Mouse (Mus musculus) forebrain, embryonic 13.5 days (tissue): ENCODE measurements at regions not wholly inside any gene's neighbourhood (a gene's known extent, or its start where the extent isn't known, plus 50 kb on each side); places are given as distances from the start of the nearest gene placed in this dataset.

Experiments
- ATAC-seq: fragments of 200-750 bp; cut with Nextera tagmentation; 2 replicates; pipeline ENCODE4 v1.8.0; 2017
- H3K27ac ChIP-seq: fragments of 300-500 bp; sonication (generic); 2 replicates; pipeline ENCODE4 v1.5.1; 2015; ENCODE audit warnings: inconsistent platforms, mild to moderate bottlenecking, moderate library complexity
- H3K27me3 ChIP-seq: fragments of 300-500 bp; sonication (generic); 2 replicates; pipeline ENCODE4 v1.6.1; 2015; ENCODE audit warnings: mild to moderate bottlenecking, inconsistent platforms
- H3K36me3 ChIP-seq: fragments of 300-500 bp; sonication (generic); 2 replicates; pipeline ENCODE4 v1.6.1; 2015; ENCODE audit warnings: mild to moderate bottlenecking, inconsistent platforms; ENCODE audit not compliant: poor library complexity, severe bottlenecking
- H3K4me1 ChIP-seq: fragments of 300-500 bp; sonication (generic); 2 replicates; pipeline ENCODE4 v1.6.1; 2015; ENCODE audit warnings: inconsistent platforms
- H3K4me2 ChIP-seq: fragments of 300-500 bp; sonication (generic); 2 replicates; pipeline ENCODE4 v1.6.1; 2015; ENCODE audit warnings: inconsistent platforms, mild to moderate bottlenecking, moderate library complexity
- H3K4me3 ChIP-seq: fragments of 300-500 bp; sonication (generic); 2 replicates; pipeline ENCODE4 v1.5.1; 2015; ENCODE audit warnings: mild to moderate bottlenecking, inconsistent platforms
- H3K9ac ChIP-seq: fragments of 300-500 bp; sonication (generic); 2 replicates; pipeline ENCODE4 v1.6.1; 2015; ENCODE audit warnings: mild to moderate bottlenecking, inconsistent platforms
- H3K9me3 ChIP-seq: fragments of 300-500 bp; sonication (generic); replicated peaks from 2 replicates; pipeline ENCODE4 v1.6.1; 2016; ENCODE audit warnings: inconsistent platforms
- WGBS: fragments of 180-500 bp; shearing (Covaris S2); methylation state at CpG from one replicate; pipeline ENCODE4 v1.1.7; 2015; 5-methylcytosine and 5-hydroxymethylcytosine counted together

- Histone ChIP-seq H3K4me2 (no peak overlapping the region), H3K27ac (peak overlapping the region; percentile 75), H3K4me3 (no peak overlapping the region), H3K4me1 (peaks cover 21% of the 10 kb centered on the region), H3K36me3 (no peaks in the 10 kb centered on the region), H3K9ac (no peak overlapping the region), H3K9me3 (no peaks in the 10 kb centered on the region), H3K27me3 (0 out of 2 replicates have a peak, but pooled peaks cover 5% of the 10 kb centered on the region)
- 56% methylated on average over 7 of the region's 7 CpGs for WGBS
- peak; percentile 73 for ATAC-seq
Observed at GRCm38 (mm10) chr7:136267716-136268489, 551.7 kb upstream of the Mki67 start.

- H3K9ac ChIP-seq, result no peak overlapping the region
- H3K4me1 ChIP-seq, result peaks cover 6% of the 10 kb centered on the region
- H3K4me2 ChIP-seq, result no peak overlapping the region
- 0 out of 2 replicates have a peak, but pooled peaks cover 6% of the 10 kb centered on the region for H3K27me3 ChIP-seq
- WGBS, result 41% methylated on average over 10 of the region's 10 CpGs
- no peaks in the 10 kb centered on the region for H3K9me3 ChIP-seq
- no peaks in the 10 kb centered on the region for H3K36me3 ChIP-seq
- no peak overlapping the region for H3K4me3 ChIP-seq
- ATAC-seq, result no peak
- H3K27ac ChIP-seq, result no peak overlapping the region
Observed at GRCm38 (mm10) chr7:136275651-136276050, 559.5 kb upstream of the Mki67 start.

GRCm38 (mm10) chr7:136283770-136284169, 567.6 kb upstream of the Mki67 start:
- Histone ChIP-seq H3K4me2 (no peak overlapping the region), H3K9me3 (no peaks in the 10 kb centered on the region), H3K27ac (no peak overlapping the region), H3K36me3 (no peaks in the 10 kb centered on the region), H3K27me3 (no peaks in the 10 kb centered on the region), H3K4me1 (no peaks in the 10 kb centered on the region), H3K9ac (no peak overlapping the region), H3K4me3 (no peak overlapping the region)
- 88% methylated on average over 6 of the region's 6 CpGs for WGBS
- no peak for ATAC-seq

DNA sequence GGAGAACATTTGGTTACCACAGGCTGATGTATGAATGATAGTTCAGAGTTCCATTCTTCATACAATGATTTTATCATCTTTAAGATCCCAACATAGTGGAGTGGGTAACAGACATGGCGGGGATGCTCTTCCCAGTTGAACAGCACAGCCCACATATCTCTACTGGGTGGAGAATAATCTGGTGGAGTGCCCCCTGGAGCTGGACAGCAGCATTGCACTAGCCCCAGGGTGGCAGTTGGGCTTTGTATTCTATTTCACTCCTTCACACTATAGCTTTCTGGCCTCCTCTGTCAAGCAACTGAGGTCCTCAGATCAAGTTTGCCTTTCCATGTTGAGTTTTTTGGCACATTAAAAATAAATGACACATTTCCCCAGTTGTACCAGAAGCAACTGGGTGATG, 569.4 kb upstream of the Mki67 start:
- Histone ChIP-seq H3K27me3 (no peaks in the 10 kb centered on the region), H3K4me2 (no peak overlapping the region), H3K4me1 (no peaks in the 10 kb centered on the region), H3K36me3 (no peaks in the 10 kb centered on the region), H3K27ac (no peak overlapping the region), H3K9ac (no peak overlapping the region), H3K9me3 (peaks cover 3% of the 10 kb centered on the region; the same call in 1 of the 2 replicates), H3K4me3 (no peak overlapping the region)
- no peak for ATAC-seq
- WGBS, result 100% methylated on average over 1 of the region's 1 CpGs

DNA sequence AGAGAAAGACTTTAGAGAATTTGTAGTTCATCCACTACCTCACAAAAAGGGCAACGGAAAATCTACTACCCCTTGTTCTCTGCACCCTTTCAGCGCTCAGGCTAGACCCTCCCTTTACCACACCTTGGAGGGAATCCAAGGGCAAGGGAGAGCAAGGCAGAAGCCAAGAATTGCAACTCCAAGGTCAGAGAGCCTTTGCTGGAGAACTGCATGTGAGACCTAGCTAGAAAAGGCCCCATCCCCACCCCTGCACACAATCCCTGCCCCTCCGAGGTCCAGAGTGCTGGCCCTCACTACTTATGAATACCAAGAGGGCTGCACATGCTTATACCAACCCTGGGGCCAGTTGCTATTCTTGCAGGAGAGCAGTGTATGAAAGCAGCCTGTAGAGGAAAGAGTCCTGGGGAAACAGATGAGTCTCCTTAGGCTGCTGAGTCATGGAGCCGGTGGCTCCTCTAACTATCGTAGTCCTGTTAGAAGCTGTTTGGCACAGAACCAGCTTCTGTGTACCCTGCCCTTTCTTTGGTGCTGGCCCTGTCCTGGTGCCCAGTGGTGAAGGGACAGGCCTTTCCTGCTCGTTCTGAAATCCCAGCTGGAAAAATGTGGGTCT, 577.5 kb upstream of the Mki67 start:
- WGBS, result 72% methylated on average over 6 of the region's 6 CpGs
- no peak overlapping the region for H3K27ac ChIP-seq
- H3K9me3 ChIP-seq, result peaks cover 3% of the 10 kb centered on the region; the same call in 1 of the 2 replicates
- H3K36me3 ChIP-seq, result no peaks in the 10 kb centered on the region
- H3K4me3 ChIP-seq, result no peak overlapping the region
- ATAC-seq, result no peak
- no peak overlapping the region for H3K4me2 ChIP-seq
- H3K4me1 ChIP-seq, result no peaks in the 10 kb centered on the region
- no peak overlapping the region for H3K9ac ChIP-seq
- H3K27me3 ChIP-seq, result no peaks in the 10 kb centered on the region

- H3K27me3 ChIP-seq, result no peaks in the 10 kb centered on the region
- H3K4me3 ChIP-seq, result no peak overlapping the region
- no peak overlapping the region for H3K9ac ChIP-seq
- H3K36me3 ChIP-seq, result no peaks in the 10 kb centered on the region
- no peaks in the 10 kb centered on the region for H3K4me1 ChIP-seq
- H3K4me2 ChIP-seq, result no peak overlapping the region
- H3K27ac ChIP-seq, result no peak overlapping the region
- no peaks in the 10 kb centered on the region for H3K9me3 ChIP-seq
- WGBS, result 42% methylated on average over 4 of the region's 4 CpGs
- ATAC-seq, result no peak
Observed at GRCm38 (mm10) chr7:136294445-136294844, 578.3 kb upstream of the Mki67 start.

DNA sequence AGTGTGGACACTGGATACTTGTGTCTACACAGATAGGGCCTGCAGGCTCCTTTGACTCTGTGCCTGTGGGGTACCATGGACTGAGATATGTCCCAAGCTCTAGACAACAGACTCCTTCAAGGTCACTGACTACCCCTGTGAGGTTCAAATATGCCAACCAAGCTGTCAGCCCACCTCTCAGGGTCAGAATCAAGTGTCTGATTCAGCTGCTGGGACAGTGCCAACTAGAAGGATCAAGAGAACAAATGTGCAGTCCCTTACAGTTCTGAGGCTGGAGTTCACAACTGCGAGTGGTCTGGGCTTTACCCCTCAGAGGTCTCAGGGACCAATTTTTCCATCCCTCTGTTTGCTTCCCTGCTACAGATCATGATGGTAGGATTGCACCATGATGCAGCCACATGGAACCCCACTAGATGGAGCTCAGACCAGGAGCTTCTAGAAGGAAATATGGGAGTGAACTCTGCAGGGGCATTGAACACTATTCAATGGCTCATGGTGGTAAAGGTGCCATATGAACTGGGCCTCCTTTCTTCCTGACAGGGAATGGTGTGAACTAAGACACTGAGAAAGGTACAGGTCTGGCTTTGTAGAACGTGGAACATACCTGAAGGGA, 581.8 kb upstream of the Mki67 start:
- WGBS, result 77% methylated on average over 2 of the region's 2 CpGs
- H3K27ac ChIP-seq, result no peak overlapping the region
- no peak overlapping the region for H3K4me2 ChIP-seq
- H3K4me3 ChIP-seq, result no peak overlapping the region
- H3K4me1 ChIP-seq, result no peaks in the 10 kb centered on the region
- ATAC-seq, result no peak
- no peaks in the 10 kb centered on the region for H3K27me3 ChIP-seq
- no peaks in the 10 kb centered on the region for H3K9me3 ChIP-seq
- H3K36me3 ChIP-seq, result no peaks in the 10 kb centered on the region
- no peak overlapping the region for H3K9ac ChIP-seq

GRCm38 (mm10) chr7:136306137-136306536, 588.3 kb upstream of the Mgmt start:
- Histone ChIP-seq H3K4me1 (no peaks in the 10 kb centered on the region), H3K27me3 (0 out of 2 replicates have a peak, but pooled peaks cover 6% of the 10 kb centered on the region), H3K4me3 (no peak overlapping the region), H3K9ac (no peak overlapping the region), H3K9me3 (no peaks in the 10 kb centered on the region), H3K4me2 (no peak overlapping the region), H3K27ac (no peak overlapping the region), H3K36me3 (no peaks in the 10 kb centered on the region)
- no peak for ATAC-seq
- WGBS, result 74% methylated on average over 4 of the region's 4 CpGs

GRCm38 (mm10) chr7:136308765-136309164, 585.6 kb upstream of the Mgmt start:
- no peaks in the 10 kb centered on the region for H3K36me3 ChIP-seq
- no peak for ATAC-seq
- H3K9me3 ChIP-seq, result no peaks in the 10 kb centered on the region

DNA sequence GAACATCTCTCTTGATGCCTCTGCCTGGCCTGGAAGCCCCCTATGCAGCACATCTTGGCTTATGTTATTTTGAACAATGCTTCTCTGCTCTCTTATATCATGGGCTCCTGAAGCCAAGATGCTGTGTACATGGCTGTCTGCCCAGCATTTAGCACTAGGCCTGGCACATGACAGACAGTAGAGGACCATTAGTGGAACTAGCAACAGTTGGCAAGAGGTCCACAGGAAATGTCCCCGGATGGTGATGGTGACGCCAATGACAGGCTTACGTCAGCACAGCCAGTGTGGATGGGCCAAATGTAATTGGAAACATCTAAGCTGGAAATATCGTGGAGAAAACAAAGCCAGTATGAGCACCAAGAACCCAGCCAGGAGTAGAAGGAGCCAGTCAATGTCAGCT, 567.1 kb upstream of the Mgmt start:
- H3K27ac ChIP-seq, result no peak overlapping the region
- 91% methylated on average over 4 of the region's 4 CpGs for WGBS
- H3K4me1 ChIP-seq, result peaks cover 13% of the 10 kb centered on the region; the same call in 1 of the 2 replicates
- H3K27me3 ChIP-seq, result 0 out of 2 replicates have a peak, but pooled peaks cover 2% of the 10 kb centered on the region
- H3K9me3 ChIP-seq, result no peaks in the 10 kb centered on the region
- H3K4me3 ChIP-seq, result no peak overlapping the region
- no peak overlapping the region for H3K4me2 ChIP-seq
- H3K36me3 ChIP-seq, result no peaks in the 10 kb centered on the region
- no peak for ATAC-seq
- no peak overlapping the region for H3K9ac ChIP-seq

More at GRCm38 (mm10) chr7:136308765-136309164, 585.6 kb upstream of the Mgmt start:
- H3K4me1 ChIP-seq, result no peaks in the 10 kb centered on the region
- no peak overlapping the region for H3K9ac ChIP-seq
- no peak overlapping the region for H3K27ac ChIP-seq
- no peak overlapping the region for H3K4me3 ChIP-seq
- H3K27me3 ChIP-seq, result 0 out of 2 replicates have a peak, but pooled peaks cover 6% of the 10 kb centered on the region
- no peak overlapping the region for H3K4me2 ChIP-seq

GRCm38 (mm10) chr7:136330431-136330830, 564.0 kb upstream of the Mgmt start:
- WGBS, result 26% methylated on average over 1 of the region's 1 CpGs
- H3K4me3 ChIP-seq, result no peak overlapping the region

GRCm38 (mm10) chr7:136332805-136333204, 561.6 kb upstream of the Mgmt start:
- H3K4me3 ChIP-seq, result no peak overlapping the region
- 56% methylated on average over 4 of the region's 4 CpGs for WGBS
- no peak overlapping the region for H3K27ac ChIP-seq
- H3K9ac ChIP-seq, result no peak overlapping the region
- no peaks in the 10 kb centered on the region for H3K27me3 ChIP-seq
- no peak overlapping the region for H3K4me2 ChIP-seq
- no peaks in the 10 kb centered on the region for H3K36me3 ChIP-seq
- no peak for ATAC-seq
- H3K9me3 ChIP-seq, result no peaks in the 10 kb centered on the region
- peaks cover 13% of the 10 kb centered on the region; the same call in 1 of the 2 replicates for H3K4me1 ChIP-seq

More at GRCm38 (mm10) chr7:136330431-136330830, 564.0 kb upstream of the Mgmt start:
- Histone ChIP-seq H3K36me3 (no peaks in the 10 kb centered on the region), H3K27me3 (0 out of 2 replicates have a peak, but pooled peaks cover 2% of the 10 kb centered on the region), H3K9me3 (no peaks in the 10 kb centered on the region), H3K27ac (no peak overlapping the region), H3K9ac (no peak overlapping the region), H3K4me2 (no peak overlapping the region), H3K4me1 (peaks cover 13% of the 10 kb centered on the region; the same call in 1 of the 2 replicates)
- peak; percentile 83 for ATAC-seq
